Mouse (Mus musculus) cerebellum, postnatal 10 days (tissue): ENCODE measurements at regions not wholly inside any gene's neighbourhood (a gene's known extent, or its start where the extent isn't known, plus 50 kb on each side); places are given as distances from the start of the nearest gene placed in this dataset.

Source experiments
- DNase-seq, 2 experiments: peaks; one replicate each; pipeline ENCODE4 v3.0.0; 2021; ENCODE audit warnings: mixed read lengths in 2 of 2

DNA sequence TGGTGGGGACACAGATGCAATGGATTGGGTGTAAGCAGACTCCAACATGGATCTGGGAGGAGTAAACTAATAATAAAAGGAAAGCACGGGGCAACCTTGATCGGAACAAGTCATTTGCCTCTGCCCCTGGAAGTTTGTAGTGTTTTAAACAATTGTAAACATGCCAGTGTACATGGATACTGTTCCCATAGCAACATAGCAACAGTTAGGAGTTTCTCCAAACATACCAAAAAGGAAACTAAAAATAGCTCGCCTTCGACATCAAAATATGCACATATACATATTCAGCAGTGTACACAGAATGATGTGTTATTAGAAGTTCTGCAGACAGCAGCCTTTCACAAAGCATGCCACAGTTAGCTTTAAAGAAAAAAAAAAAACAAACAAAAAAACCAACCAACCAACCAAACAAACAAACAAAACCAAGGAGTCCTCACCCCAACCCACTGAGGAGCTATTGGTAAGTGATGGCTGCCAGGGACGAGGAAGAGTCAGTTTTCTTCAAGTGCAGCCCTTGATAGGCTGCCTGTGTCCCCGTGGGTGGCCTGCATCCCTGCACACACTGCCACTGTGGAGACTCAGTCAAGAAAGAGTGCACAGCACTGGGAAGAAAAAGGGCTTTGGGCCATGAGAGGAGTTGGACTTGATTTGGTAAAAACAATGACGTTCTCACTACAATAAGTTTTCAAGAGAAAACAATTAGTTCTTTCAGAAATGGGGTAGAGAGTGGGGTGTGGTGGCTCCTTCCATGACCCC is 54.8 kb upstream of the Peli1 start:
- DNase-seq = no peak

DNA sequence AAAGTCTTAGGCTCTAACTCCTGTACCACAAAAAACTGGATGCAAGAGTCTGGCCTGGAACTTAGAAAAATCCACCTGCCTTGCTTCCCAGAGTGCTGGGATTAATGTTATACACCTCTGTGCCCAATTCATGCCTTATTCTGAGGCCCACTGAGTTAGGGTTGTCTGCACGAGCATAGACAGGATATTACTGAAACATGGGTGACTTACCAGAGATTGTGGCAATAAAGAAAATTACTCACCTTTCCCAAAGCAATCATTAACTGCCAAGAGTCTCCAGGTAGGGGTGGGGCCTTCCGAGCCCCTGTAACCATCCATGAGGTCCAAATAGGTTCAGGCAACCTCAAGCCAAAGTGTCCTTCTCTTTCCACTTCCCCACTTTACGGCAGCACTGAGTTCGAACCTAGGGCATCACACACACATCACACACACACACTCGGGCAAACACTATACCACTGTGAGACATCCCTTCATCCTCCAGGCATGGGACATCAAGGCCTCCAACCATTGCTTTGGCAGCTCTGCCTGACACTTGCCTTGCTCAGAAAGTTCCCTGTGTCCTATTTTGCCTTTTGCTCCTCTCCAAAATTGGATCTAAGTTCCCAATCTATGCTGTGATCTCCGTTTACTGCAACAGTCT is 53.7 kb upstream of the Peli1 start:
- DNase-seq = no peak

DNA sequence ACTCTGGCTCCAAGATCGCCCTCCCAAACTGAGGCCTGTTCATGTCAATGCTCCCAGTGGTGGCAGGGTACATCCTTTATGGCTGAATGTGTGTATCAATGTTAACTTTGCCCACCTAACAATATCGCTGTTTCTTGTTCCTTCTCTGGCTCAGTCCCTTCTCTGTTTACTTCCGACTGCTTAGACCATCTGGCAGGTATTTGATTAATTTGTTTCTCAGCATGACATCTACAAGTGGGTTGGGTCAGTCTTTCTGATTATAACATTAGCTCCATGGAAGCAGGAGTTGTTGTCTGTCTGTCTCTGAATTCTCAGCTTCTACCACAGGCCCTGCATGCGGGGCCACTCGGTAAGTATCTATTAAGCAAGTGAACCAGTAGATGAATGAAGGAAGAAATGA is 49.9 kb upstream of the Peli1 start:
- peak; percentile 45 to 49 for DNase-seq
